Mouse (Mus musculus): ENCODE data around the gene Sh3gl2. TPM values are rescaled to one million over a fixed set of nuclear protein-coding genes. Genes with fewer than 3 reads are reported as not detected.

Gene Sh3gl2
- polyA plus RNA-seq, 1 experiment from 2014 or later = 12.4 TPM

DNA sequence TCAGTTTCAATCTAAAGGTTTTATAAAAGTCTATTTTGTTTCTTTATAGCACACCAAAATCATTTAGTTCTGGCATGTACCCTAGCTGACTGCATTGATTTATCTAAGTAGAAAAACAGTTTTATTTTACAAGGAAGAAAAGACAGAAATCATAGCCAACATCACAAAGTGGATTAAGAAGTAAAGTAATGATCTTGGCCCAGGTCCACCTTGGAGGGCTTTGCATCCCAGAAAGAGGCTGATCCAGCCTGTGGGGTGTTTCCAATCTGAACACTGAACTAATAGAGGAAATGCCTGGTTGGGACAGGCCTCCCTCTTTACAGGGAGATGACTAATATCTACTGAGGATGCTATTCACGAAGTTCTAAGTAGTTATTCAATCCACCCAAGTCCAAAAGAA, 472.7 kb downstream of the Sh3gl2 start:
- H3K9me3 ChIP-seq = no peaks in the 10 kb centered on the region
- no peak overlapping the region for H3K27ac ChIP-seq (replicated peaks)
- H3K9ac ChIP-seq (replicated peaks) = no peak overlapping the region
- H3K27me3 ChIP-seq = no peaks in the 10 kb centered on the region
- ATAC-seq (ENCODE audit: low FRiP score, low read depth) = no peak
- H3K4me3 ChIP-seq = no peak overlapping the region
- H3K4me1 ChIP-seq = no peaks in the 10 kb centered on the region
- 53% methylated on average over 1 of the region's 1 CpGs for WGBS
- H3K36me3 ChIP-seq = no peaks in the 10 kb centered on the region
- H3K4me2 ChIP-seq (replicated peaks) = no peak overlapping the region

DNA sequence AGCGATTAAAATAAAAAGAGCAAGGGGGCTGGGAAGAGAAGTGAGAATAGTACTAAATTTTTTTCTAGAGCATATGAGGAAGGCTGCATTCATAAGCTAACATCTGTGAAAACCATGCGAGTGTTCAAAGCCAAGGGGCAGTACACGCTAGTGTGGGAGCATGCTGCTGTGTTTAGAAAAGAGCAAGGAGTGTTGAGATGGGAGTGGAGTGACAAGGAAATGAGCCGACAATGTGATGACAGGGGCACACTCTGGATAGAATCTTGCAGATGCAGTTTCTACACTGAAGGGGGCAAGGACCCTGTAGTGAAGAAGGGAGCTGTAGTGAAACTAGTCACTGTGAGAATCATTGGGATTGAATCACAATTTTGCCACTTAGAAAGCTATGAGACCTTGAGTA, 481.2 kb downstream of the Sh3gl2 start:
- H3K4me1 ChIP-seq = no peaks in the 10 kb centered on the region
- no peak overlapping the region for H3K9ac ChIP-seq (replicated peaks)
- no peaks in the 10 kb centered on the region for H3K9me3 ChIP-seq
- H3K4me2 ChIP-seq (replicated peaks) = no peak overlapping the region
- no peaks in the 10 kb centered on the region; the same call in 1 of the 2 replicates for H3K27me3 ChIP-seq
- no peak overlapping the region for H3K27ac ChIP-seq (replicated peaks)
- 92% methylated on average over 4 of the region's 4 CpGs for WGBS
- no peak overlapping the region for H3K4me3 ChIP-seq
- no peaks in the 10 kb centered on the region for H3K36me3 ChIP-seq
- ATAC-seq (ENCODE audit: low FRiP score, low read depth) = no peak
